Mouse (Mus musculus) left cerebral cortex, adult 11 months (tissue): ENCODE measurements around the gene Olfr1043.
"Not testable (repeated sequence)": the region's sequence is repeated elsewhere in the genome, so short reads cannot be mapped to it uniquely, and the experiment has no call there.

Source experiments
- DNase-seq: peaks from one replicate; pipeline ENCODE4 v3.0.0; 2022; ENCODE audit warnings: low spot score

Olfr1043 gene

DNA sequence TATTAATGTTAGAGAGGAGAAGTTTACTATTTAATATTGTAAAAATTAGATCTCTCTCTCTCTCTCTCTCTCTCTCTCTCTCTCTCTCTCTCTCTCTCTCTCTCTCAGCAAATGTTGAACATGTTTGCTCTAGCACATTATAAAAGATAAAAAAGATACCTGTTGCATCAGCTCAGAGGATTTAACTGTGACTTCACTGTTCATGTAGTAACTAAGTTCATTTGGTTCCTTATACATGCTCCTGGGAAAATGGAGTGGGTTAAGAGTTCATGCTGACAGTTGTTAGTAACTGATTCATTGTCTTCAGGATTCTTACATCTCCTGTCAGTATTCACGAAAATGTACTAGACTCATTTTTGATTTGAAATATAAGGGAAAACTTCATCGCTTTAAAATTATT, at the start of gene Olfr1043:
Gene Olfr1043 (minus strand): TSS at position 101 of the 400 bp plus-strand sequence.
- no peak for DNase-seq

DNA sequence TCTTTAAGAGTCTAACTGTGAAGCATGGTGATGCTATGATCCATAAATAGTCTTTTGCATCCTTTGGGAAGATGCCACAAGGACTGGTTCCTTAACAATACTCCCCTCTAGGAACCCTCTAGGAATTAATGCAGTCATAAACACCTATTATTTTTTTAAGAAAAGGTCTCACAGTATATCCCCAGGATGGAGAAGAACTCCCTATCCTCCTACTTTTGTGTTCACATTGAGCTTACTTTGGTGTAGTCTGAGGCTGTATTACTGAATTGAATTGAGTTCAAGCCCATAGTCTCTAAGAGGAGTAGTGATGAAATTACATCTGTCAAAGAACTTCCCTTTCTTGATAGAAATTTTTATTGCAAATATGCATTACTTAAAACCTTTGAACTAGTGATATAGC, 35.6 kb upstream of the Olfr1043 start, which contains the start of gene Olfr1045:
Gene Olfr1045 (minus strand): TSS at position 101 of the 400 bp plus-strand sequence.
- DNase-seq: no peak

DNA sequence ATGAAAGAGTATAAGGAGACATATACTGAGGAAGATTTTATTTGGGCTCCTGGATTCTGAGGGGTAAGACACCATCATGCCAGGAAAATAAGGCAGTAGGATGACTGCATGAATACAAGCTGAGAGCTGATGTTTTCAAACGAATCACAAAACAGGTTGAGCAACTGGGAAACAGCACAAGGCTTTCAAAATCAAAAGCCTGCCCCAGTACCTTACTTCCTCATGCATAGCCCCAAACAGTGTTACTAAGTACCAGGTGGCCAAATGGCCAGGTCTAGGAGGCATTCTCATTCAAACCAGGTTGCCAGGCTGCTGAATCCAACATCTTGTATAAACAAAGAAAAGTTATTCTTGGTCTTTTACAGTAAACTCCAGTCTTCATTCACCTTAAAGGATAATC, 28.5 kb upstream of the Olfr1043 start:
- DNase-seq: no peak

DNA sequence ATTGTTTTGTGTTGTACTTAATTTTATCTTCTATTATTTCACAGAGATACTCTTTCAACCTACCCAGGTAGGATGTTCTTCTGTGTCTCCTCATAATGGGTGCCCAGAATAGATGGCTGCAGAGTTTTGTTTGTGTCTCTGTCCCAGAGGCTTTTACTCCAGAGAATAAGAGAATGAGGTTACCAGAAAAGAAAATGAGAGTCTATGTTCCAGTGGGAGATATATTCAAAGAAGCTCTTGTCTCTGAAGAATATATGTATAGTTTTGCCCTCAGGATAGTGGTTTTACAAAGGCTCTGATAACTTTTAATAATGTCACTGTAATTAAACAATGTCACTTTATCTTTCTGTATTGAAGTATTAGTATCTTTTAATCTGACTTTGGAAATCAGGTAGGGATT, 18.3 kb upstream of the Olfr1043 start, which contains the start of gene Olfr52:
Gene Olfr52 (minus strand): TSS at position 101 of the 400 bp plus-strand sequence.
- DNase-seq: no peak

DNA sequence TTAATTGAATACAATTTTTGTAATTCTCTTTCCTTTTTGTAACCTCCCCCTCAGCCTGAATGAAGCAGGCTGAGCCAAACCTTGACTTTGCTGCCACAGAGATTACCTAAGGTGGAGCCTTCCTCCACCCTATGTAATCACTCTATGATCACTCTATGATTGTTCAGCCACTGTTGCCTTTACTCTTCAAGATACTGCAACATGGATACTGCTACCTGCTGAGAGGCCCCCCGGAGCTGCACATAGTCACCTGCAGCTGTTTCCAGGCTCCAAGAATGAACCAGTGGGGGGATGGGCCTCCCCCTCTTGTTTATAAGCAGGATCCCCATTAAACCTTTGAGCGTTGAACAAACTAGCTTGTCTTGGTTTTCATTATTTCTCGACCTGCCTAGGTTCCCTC, 12.6 kb upstream of the Olfr1043 start:
- DNase-seq: no peak

DNA sequence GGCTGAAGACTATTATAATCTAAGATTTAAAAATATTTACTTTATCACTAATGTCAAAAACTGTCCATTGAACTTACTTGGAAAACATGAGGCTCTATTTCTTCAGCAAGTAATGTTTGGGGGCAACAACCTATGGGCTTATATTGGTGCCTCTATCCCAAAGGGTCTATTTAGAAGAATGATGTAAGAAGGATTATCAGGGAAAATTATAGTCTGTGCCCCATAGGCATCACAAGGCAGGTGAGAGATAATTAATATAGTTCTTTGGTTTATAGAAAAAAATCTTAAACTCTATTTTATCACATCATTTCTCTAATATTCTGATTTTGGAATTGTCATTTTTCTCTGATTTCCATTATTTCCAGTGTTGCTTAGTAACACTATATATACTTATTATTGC, 10.4 kb upstream of the Olfr1043 start, which contains the start of gene Olfr1044:
Gene Olfr1044 (minus strand): TSS at position 101 of the 400 bp plus-strand sequence.
- no peak for DNase-seq

DNA sequence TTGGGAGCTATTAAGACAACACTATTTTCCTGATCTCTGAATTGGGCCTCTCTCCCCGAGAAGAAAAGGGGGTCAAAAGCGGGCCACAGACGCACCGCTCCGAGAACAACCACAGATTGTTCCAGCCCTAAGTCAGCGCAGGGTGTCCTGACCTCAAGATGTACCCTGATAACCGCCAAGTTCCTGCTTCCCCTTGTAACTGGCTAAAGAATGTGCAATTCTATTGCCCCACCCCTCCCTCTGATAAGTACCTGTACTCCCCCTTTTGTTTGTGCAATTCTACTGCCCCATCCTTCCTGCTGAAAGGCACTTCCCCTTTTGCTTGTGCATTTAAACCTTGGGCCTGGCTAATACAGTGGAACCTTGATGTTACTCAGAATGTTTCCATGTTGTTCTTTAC, 8.1 kb upstream of the Olfr1043 start:
- DNase-seq: not testable (repeated sequence)

DNA sequence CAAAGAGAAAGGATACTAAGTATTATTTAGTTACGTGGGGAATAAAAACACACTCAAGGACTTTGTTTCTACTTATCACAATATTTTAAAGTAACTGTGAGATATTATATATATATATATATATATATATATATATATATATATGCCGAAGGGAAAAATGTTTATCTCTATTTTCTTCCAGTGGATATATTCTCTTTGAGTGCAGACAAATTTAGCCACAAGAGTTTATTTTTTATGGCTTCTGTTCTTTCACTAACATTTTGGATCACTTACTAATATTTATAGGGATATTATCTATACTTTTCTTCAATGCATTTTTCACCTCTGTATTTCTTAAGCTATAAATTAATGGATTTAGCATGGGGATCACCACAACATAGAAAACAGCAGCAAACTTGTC, 5.6 kb downstream of the Olfr1043 start, which contains the start of gene Olfr1042:
Gene Olfr1042 (minus strand): TSS at position 101 of the 400 bp plus-strand sequence.
- no peak for DNase-seq

DNA sequence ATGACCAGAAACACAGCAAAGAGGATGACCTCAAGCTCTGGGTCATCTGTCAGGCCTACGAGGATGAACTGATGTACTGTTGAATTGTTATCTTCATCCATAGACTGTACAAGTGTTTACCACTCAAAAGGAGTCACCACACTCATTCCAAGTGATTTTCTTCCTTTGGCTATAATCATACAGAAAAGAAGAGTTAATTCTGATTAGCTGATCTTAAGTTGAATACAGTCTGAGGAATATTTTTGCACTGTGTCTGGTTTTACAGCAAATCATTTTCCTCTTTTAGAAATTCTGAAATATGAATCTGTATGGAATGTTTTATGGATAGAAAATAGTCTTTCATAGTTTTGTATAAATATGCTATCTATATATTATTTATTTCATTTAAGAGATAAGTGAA, 20.7 kb downstream of the Olfr1043 start, which contains the start of gene Olfr1040:
Gene Olfr1040 (minus strand): TSS at position 101 of the 400 bp plus-strand sequence.
- no peak for DNase-seq

DNA sequence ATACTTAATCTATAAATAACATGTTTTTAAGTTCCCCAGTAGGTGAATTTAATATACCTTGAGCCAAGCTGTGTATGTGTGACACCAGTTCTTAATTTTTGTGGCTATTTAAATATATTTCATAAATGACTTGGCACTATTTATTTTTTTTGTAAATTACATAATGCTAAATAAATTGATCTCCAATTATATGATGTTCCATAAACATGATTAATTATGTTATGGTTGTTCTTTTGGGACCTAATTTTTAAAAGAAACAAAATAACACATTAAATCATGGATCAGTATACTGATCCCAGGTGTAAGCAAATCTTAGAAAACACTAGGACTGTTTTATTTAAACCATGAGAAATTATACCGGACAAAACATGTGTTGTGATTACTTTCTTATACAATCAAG, 31.5 kb downstream of the Olfr1043 start, which contains the start of gene Olfr1039:
Gene Olfr1039 (minus strand): TSS at position 101 of the 400 bp plus-strand sequence.
- DNase-seq: no peak
